33 mouse cellular contexts compared by ENCODE assay signal in the genomic region with DNA sequence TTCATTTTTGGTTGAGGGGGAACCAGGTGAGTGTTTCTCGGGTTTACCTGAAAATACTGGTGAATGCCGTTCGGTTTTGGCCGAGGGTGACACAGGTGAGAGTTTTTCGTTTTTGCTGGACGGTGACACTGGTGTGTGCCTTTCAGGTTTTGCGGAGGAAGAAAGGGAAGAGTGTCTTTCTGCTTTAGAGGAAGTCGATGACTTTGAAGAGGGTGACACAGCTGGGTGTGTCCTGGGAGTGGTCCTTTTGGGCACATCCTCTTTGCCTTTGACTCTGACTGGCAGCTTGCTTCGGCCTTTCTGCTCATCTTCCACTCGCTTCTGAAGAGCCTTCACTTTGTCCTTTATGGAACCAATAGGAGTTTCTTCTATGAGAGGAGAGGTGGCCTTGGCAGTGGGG.
"Had no signal": no experiment of that assay in that cellular context is flagged by ENCODE, and none has a peak within 500 bp of the region (broad histone marks: within the 10 kb centered on the region; RNA-seq: fewer than 3 reads in every experiment).

No protein-coding gene starts in this region.

- H3K9me3 ChIP-seq: limb, embryonic 10.5 days; limb, embryonic 12.5 days; limb, embryonic 13.5 days; limb, embryonic 15.5 days; liver, embryonic 12.5 days; liver, embryonic 13.5 days; lung, embryonic 15.5 days; midbrain, embryonic 12.5 days; midbrain, embryonic 13.5 days; midbrain, embryonic 15.5 days; neural tube, embryonic 12.5 days had no signal

- H3K27me3 ChIP-seq: limb, embryonic 12.5 days; limb, embryonic 13.5 days; limb, embryonic 15.5 days; liver, embryonic 12.5 days; liver, embryonic 13.5 days; liver, embryonic 15.5 days; lung, embryonic 15.5 days; megakaryocyte, embryonic 14.5 days; midbrain, embryonic 12.5 days; midbrain, embryonic 13.5 days; midbrain, embryonic 15.5 days; neural tube, embryonic 12.5 days had no signal

- H3K36me3 ChIP-seq: liver, embryonic 13.5 days; lung, embryonic 15.5 days had no signal

- H3K4me1 ChIP-seq: limb, embryonic 12.5 days; limb, embryonic 13.5 days; limb, embryonic 15.5 days; liver, embryonic 12.5 days; liver, embryonic 13.5 days; liver, embryonic 15.5 days; lung, embryonic 15.5 days; megakaryocyte, embryonic 14.5 days; midbrain, embryonic 10.5 days; midbrain, embryonic 12.5 days; midbrain, embryonic 13.5 days; midbrain, embryonic 15.5 days; neural tube, embryonic 12.5 days had no signal

- H3K4me3 ChIP-seq: left cerebral cortex, adult 2 months; limb, embryonic 10.5 days; limb, embryonic 12.5 days; limb, embryonic 13.5 days; limb, embryonic 15.5 days; liver, embryonic 12.5 days; liver, embryonic 13.5 days; liver, embryonic 15.5 days; lung, embryonic 15.5 days; megakaryocyte, embryonic 14.5 days; midbrain, embryonic 10.5 days; midbrain, embryonic 12.5 days; midbrain, embryonic 13.5 days; midbrain, embryonic 15.5 days; myocyte; neural tube, embryonic 12.5 days had no signal

- ATAC-seq: liver, embryonic 12.5 days; liver, postnatal 0 days; lung, postnatal 0 days; midbrain, embryonic 13.5 days; midbrain, embryonic 15.5 days; midbrain, embryonic 16.5 days had no signal

- H3K27ac ChIP-seq: left cerebral cortex, adult 2 months; limb, embryonic 10.5 days; limb, embryonic 12.5 days; limb, embryonic 13.5 days; limb, embryonic 15.5 days; liver, embryonic 12.5 days; liver, embryonic 13.5 days; liver, embryonic 14.5 days; liver, embryonic 15.5 days; lung, embryonic 15.5 days; macrophage; midbrain, embryonic 10.5 days; midbrain, embryonic 12.5 days; midbrain, embryonic 13.5 days; midbrain, embryonic 15.5 days; neural tube, embryonic 12.5 days had no signal

- DNase-seq: left cerebral cortex, postnatal 4 days; liver; liver, embryonic 13.5 days; liver, postnatal 0 days; lung, adult 18-20 months; lung, adult 2 months; lung, embryonic 14.5 days; lung, postnatal 10 days; lung, postnatal 14 days; lung, postnatal 36 days; lung, postnatal 4 days; midbrain, embryonic 14.5 days had no signal

- H3K9ac ChIP-seq: limb, embryonic 12.5 days; limb, embryonic 13.5 days; limb, embryonic 15.5 days; liver, embryonic 12.5 days; liver, embryonic 13.5 days; liver, embryonic 14.5 days; liver, embryonic 15.5 days; liver, postnatal 0 days; lung, embryonic 14.5 days; lung, embryonic 15.5 days; midbrain, embryonic 12.5 days; midbrain, embryonic 13.5 days; midbrain, embryonic 15.5 days; neural tube, embryonic 12.5 days had no signal

- H3K4me2 ChIP-seq: limb, embryonic 12.5 days; limb, embryonic 13.5 days; limb, embryonic 15.5 days; liver, embryonic 11.5 days; liver, embryonic 12.5 days; liver, embryonic 13.5 days; liver, embryonic 15.5 days; lung, embryonic 14.5 days; lung, embryonic 15.5 days; midbrain, embryonic 11.5 days; midbrain, embryonic 12.5 days; midbrain, embryonic 13.5 days; midbrain, embryonic 15.5 days; neural tube, embryonic 12.5 days had no signal
